Mouse (Mus musculus) liver, postnatal 0 days (tissue): ENCODE measurements around the gene Mrpl52. TPM values are rescaled to one million over a fixed set of nuclear protein-coding genes. Genes with fewer than 3 reads are reported as not detected.

ENCODE experiments used
- ATAC-seq: fragments of 200-750 bp; cut with Nextera tagmentation; 2 replicates; pipeline ENCODE4 v1.8.0; 2017; ENCODE audit warnings: mild to moderate bottlenecking, moderate library complexity
- DNase-seq: peaks from one replicate; pipeline ENCODE4 v3.0.0-alpha.2; 2016
- H3K27ac ChIP-seq: fragments of 300-500 bp; sonication (generic); 2 replicates; pipeline ENCODE4 v1.5.1; 2014; ENCODE audit warnings: antibody characterized with exemption, moderate library complexity, mild to moderate bottlenecking, low read depth
- H3K27me3 ChIP-seq: fragments of 300-500 bp; sonication (generic); 2 replicates; pipeline ENCODE4 v1.6.1; 2014; ENCODE audit warnings: low read length, control low read depth, mixed read lengths; ENCODE audit not compliant: insufficient read depth
- H3K36me3 ChIP-seq: fragments of 300-500 bp; sonication (generic); replicated peaks from 2 replicates; pipeline ENCODE4 v1.6.1; 2014; ENCODE audit warnings: mild to moderate bottlenecking, control low read depth, low read length, moderate library complexity, mixed read lengths; ENCODE audit not compliant: insufficient read depth
- H3K4me1 ChIP-seq: fragments of 300-500 bp; sonication (generic); 2 replicates; pipeline ENCODE4 v1.6.1; 2014; ENCODE audit warnings: antibody characterized with exemption, mild to moderate bottlenecking, control low read depth; ENCODE audit not compliant: insufficient read depth
- H3K4me2 ChIP-seq: fragments of 300-500 bp; sonication (generic); 2 replicates; pipeline ENCODE4 v1.6.1; 2014; ENCODE audit warnings: low read depth, mild to moderate bottlenecking, low read length, moderate library complexity, mixed read lengths
- H3K4me3 ChIP-seq: fragments of 300-500 bp; sonication (generic); 2 replicates; pipeline ENCODE4 v1.5.1; 2014; ENCODE audit warnings: low read depth, low read length
- H3K9ac ChIP-seq: fragments of 300-500 bp; sonication (generic); replicated peaks from 2 replicates; pipeline ENCODE4 v1.6.1; 2014; ENCODE audit warnings: mild to moderate bottlenecking, moderate library complexity
- H3K9me3 ChIP-seq: fragments of 300-500 bp; sonication (generic); 2 replicates; pipeline ENCODE4 v1.6.1; 2016; ENCODE audit warnings: mild to moderate bottlenecking, control low read depth, low read length, mixed read lengths
- CTCF ChIP-seq: sonication (generic); IDR thresholded peaks from 2 replicates; pipeline ENCODE4 v1.5.1; 2016; ENCODE audit warnings: antibody characterized with exemption, low read depth
- WGBS: fragments of 180-500 bp; shearing (Covaris S2); extraction: QIAGEN DNeasy Blood & Tissue Kit; methylation state at CpG from one replicate; pipeline ENCODE4 v1.1.7; 2014; ENCODE audit not compliant: insufficient replicate concordance; 5-methylcytosine and 5-hydroxymethylcytosine counted together
- polyA plus RNA-seq: library from polyadenylated mRNA; unstranded; fragments of >200 nt; fragmentation: Nextera tagmentation; extraction: Ambion mirVana; gene quantifications from 2 replicates; pipeline ENCODE4 v1.2.1, GENCODE M21; 2015

The Mrpl52 gene
- polyA plus RNA-seq, 1 experiment from 2014 or later, result 261 TPM

DNA sequence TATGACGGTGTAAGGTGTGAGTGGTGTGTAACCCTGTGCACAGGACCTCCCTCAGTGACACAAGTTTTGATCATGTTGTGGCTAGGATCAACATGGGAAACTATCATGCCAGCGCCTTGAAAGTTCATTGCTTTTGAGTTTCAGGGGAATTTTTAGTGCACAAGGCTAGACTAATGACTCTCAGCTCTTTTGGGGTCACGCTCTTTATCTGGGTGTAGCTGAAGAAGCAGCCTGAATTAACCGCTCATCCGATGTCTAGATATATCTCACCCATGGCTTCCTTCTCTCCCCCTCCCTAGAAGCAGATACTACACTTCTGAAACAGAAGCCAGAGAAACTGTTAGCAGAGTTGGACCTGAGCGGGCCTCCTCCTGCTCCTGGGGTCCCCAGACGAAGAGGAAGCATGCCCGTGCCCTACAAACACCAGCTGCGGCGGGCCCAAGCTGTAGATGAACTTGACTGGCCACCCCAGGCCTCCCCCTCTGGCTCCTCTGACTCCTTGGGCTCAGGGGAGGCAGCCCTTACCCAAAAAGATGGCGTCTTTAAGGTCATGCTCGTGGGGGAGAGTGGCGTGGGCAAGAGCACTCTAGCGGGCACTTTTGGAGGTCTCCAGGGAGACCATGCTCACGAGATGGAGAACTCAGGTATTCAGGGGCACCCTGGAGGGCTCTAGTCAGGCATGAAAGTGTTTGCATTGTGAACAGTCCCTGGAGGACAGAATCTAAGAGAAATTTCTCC lies 50.6 kb downstream of the Mrpl52 start:
- peaks cover 24% of the 10 kb centered on the region for H3K4me1 ChIP-seq
- no peak for ATAC-seq

More for the DNA sequence above, 50.6 kb downstream of the Mrpl52 start:
- no peak overlapping the region for H3K4me3 ChIP-seq
- peaks cover 31% of the 10 kb centered on the region for H3K27me3 ChIP-seq
- no peak overlapping the region for H3K9ac ChIP-seq
- 64% methylated on average over 15 of the region's 15 CpGs for WGBS
- no peak overlapping the region; the same call in 1 of the 2 replicates for H3K27ac ChIP-seq
- no peaks in the 10 kb centered on the region for H3K36me3 ChIP-seq
- no peak for TF ChIP-seq CTCF
- 0 out of 2 replicates have a peak overlapping the region, but pooled peaks have one; percentile 77 for H3K4me2 ChIP-seq
- H3K9me3 ChIP-seq, result no peaks in the 10 kb centered on the region
- DNase-seq, result no peak

Other genes with a start within 250 kb of the Mrpl52 start
- 226 and 229 TPM in 2 replicates for gene Dad1, start 172.8 kb upstream of the Mrpl52 start, polyA plus RNA-seq
- 15.9 and 17.1 TPM in 2 replicates for gene Abhd4, start 172.7 kb upstream of the Mrpl52 start, polyA plus RNA-seq
- gene Olfr49, start 142.0 kb upstream of the Mrpl52 start, polyA plus RNA-seq, result not detected in 2 replicates
- 27.4 and 28.9 TPM in 2 replicates for gene Oxa1l, start 66.1 kb upstream of the Mrpl52 start, polyA plus RNA-seq
- 5.0 and 5.1 TPM in 2 replicates for gene Slc7a7, start 9.1 kb upstream of the Mrpl52 start, polyA plus RNA-seq
- 38.1 and 39.8 TPM in 2 replicates for gene Mmp14, start 4.7 kb downstream of the Mrpl52 start, polyA plus RNA-seq
- gene Lrp10, start 37.2 kb downstream of the Mrpl52 start, polyA plus RNA-seq, result 20.9 and 25.3 TPM in 2 replicates
- 0.66 and 0.87 TPM in 2 replicates for gene Rem2, start 49.2 kb downstream of the Mrpl52 start, polyA plus RNA-seq
- gene Prmt5, start 90.6 kb downstream of the Mrpl52 start, polyA plus RNA-seq, result 12.2 and 13.8 TPM in 2 replicates
- 33.2 and 35.1 TPM in 2 replicates for gene Haus4, start 127.7 kb downstream of the Mrpl52 start, polyA plus RNA-seq
- gene Ajuba, start 150.6 kb downstream of the Mrpl52 start, polyA plus RNA-seq, result 6.6 and 11.1 TPM in 2 replicates
- gene 4931414P19Rik, start 179.1 kb downstream of the Mrpl52 start, polyA plus RNA-seq, result 1.2 and 1.4 TPM in 2 replicates
- 148 and 157 TPM in 2 replicates for gene Psmb5, start 191.1 kb downstream of the Mrpl52 start, polyA plus RNA-seq
- not detected in 2 replicates for gene Psmb11, start 194.5 kb downstream of the Mrpl52 start, polyA plus RNA-seq
- gene Gm17606, start 214.0 kb downstream of the Mrpl52 start, polyA plus RNA-seq, result not detected in 2 replicates
- 0.09 and 0.11 TPM in 2 replicates for gene Cdh24, start 214.5 kb downstream of the Mrpl52 start, polyA plus RNA-seq